Mouse (Mus musculus) liver, postnatal 0 days (tissue): Measurements from ENCODE around the gene Apobec1. TPM values are rescaled to one million over a fixed set of nuclear protein-coding genes. Genes with fewer than 3 reads are reported as not detected.
A peak's percentile ranks its signal among the peaks of the same experiment; 100 is the strongest.

ENCODE experiments used
- ATAC-seq: fragments of 200-750 bp; cut with Nextera tagmentation; 2 replicates; pipeline ENCODE4 v1.8.0; 2017; ENCODE audit warnings: mild to moderate bottlenecking, moderate library complexity
- DNase-seq: peaks from one replicate; pipeline ENCODE4 v3.0.0-alpha.2; 2016
- H3K27ac ChIP-seq: fragments of 300-500 bp; sonication (generic); 2 replicates; pipeline ENCODE4 v1.5.1; 2014; ENCODE audit warnings: antibody characterized with exemption, moderate library complexity, mild to moderate bottlenecking, low read depth
- H3K27me3 ChIP-seq: fragments of 300-500 bp; sonication (generic); 2 replicates; pipeline ENCODE4 v1.6.1; 2014; ENCODE audit warnings: low read length, control low read depth, mixed read lengths; ENCODE audit not compliant: insufficient read depth
- H3K36me3 ChIP-seq: fragments of 300-500 bp; sonication (generic); replicated peaks from 2 replicates; pipeline ENCODE4 v1.6.1; 2014; ENCODE audit warnings: mild to moderate bottlenecking, control low read depth, low read length, moderate library complexity, mixed read lengths; ENCODE audit not compliant: insufficient read depth
- H3K4me1 ChIP-seq: fragments of 300-500 bp; sonication (generic); 2 replicates; pipeline ENCODE4 v1.6.1; 2014; ENCODE audit warnings: antibody characterized with exemption, mild to moderate bottlenecking, control low read depth; ENCODE audit not compliant: insufficient read depth
- H3K4me2 ChIP-seq: fragments of 300-500 bp; sonication (generic); 2 replicates; pipeline ENCODE4 v1.6.1; 2014; ENCODE audit warnings: low read depth, mild to moderate bottlenecking, low read length, moderate library complexity, mixed read lengths
- H3K4me3 ChIP-seq: fragments of 300-500 bp; sonication (generic); 2 replicates; pipeline ENCODE4 v1.5.1; 2014; ENCODE audit warnings: low read depth, low read length
- H3K9ac ChIP-seq: fragments of 300-500 bp; sonication (generic); replicated peaks from 2 replicates; pipeline ENCODE4 v1.6.1; 2014; ENCODE audit warnings: mild to moderate bottlenecking, moderate library complexity
- H3K9me3 ChIP-seq: fragments of 300-500 bp; sonication (generic); 2 replicates; pipeline ENCODE4 v1.6.1; 2016; ENCODE audit warnings: mild to moderate bottlenecking, control low read depth, low read length, mixed read lengths
- CTCF ChIP-seq: sonication (generic); IDR thresholded peaks from 2 replicates; pipeline ENCODE4 v1.5.1; 2016; ENCODE audit warnings: antibody characterized with exemption, low read depth
- EP300 ChIP-seq: IDR thresholded peaks from 2 replicates; pipeline ENCODE4 v1.6.1; 2016; ENCODE audit warnings: antibody characterized with exemption, low read depth, mild to moderate bottlenecking
- WGBS: fragments of 180-500 bp; shearing (Covaris S2); extraction: QIAGEN DNeasy Blood & Tissue Kit; methylation state at CpG from one replicate; pipeline ENCODE4 v1.1.7; 2014; ENCODE audit not compliant: insufficient replicate concordance; 5-methylcytosine and 5-hydroxymethylcytosine counted together
- polyA plus RNA-seq: library from polyadenylated mRNA; unstranded; fragments of >200 nt; fragmentation: Nextera tagmentation; extraction: Ambion mirVana; gene quantifications from 2 replicates; pipeline ENCODE4 v1.2.1, GENCODE M21; 2015

The Apobec1 gene
- polyA plus RNA-seq, 1 experiment from 2014 or later, result 11.9 TPM

DNA sequence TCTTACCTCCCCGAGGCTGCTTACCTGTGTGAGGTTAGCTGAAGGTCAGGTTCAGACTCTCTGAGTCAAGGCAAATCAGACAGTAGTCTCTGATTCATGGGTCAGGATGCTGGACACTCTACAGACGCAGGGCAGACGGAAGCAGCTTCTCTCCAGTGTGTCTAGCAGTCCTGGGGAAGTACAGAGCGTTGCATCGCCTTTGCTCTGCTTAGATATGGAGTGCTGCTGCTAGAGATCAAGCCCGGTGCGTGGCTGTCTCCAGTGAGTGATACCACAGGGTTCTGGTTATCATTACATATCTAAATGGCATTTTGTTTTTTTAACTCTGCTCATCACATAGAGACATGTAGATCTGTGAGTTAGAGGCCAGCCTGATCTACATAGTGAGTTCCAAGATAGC is 5.6 kb downstream of the Apobec1 start:
- H3K4me2 ChIP-seq, result no peak overlapping the region
- ATAC-seq (no peak), DNase-seq (no peak)
- H3K4me3 ChIP-seq, result no peak overlapping the region
- H3K9ac ChIP-seq, result no peak overlapping the region
- H3K4me1 ChIP-seq, result peaks cover 20% of the 10 kb centered on the region
- peaks cover 35% of the 10 kb centered on the region for H3K36me3 ChIP-seq
- no peaks in the 10 kb centered on the region for H3K9me3 ChIP-seq
- no peak for TF ChIP-seq CTCF
- no peak for TF ChIP-seq EP300
- 66% methylated on average over 7 of the region's 7 CpGs for WGBS
- H3K27ac ChIP-seq, result no peak overlapping the region
- H3K27me3 ChIP-seq, result no peaks in the 10 kb centered on the region

DNA sequence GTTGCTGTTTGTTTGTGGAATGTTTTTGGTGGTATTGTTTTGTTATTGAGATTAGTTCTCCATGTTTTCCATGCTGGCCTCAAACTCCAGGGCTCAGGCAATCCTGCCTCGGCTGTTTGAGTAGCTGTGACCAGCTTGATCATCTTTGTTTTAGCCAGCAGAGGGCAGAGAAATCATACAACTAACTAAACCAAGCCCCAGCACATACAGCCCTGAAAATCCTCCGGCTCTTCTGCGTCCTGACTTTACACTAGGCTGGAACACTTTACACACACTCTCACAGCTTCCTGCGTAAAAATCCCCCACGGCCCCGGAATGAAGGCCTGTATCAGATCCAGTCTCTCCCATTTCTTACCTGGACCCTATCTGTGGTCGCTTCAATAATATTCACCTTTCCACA is 6.6 kb downstream of the Apobec1 start:
- no peak overlapping the region for H3K4me3 ChIP-seq
- H3K9ac ChIP-seq, result no peak overlapping the region
- H3K27ac ChIP-seq, result no peak overlapping the region
- H3K36me3 ChIP-seq, result peaks cover 40% of the 10 kb centered on the region
- DNase-seq (no peak), ATAC-seq (peak; percentile 38; the same call in 1 of the 2 replicates)
- no peaks in the 10 kb centered on the region for H3K9me3 ChIP-seq
- WGBS, result 40% methylated on average over 7 of the region's 7 CpGs
- H3K27me3 ChIP-seq, result no peaks in the 10 kb centered on the region
- H3K4me1 ChIP-seq, result peaks cover 20% of the 10 kb centered on the region
- no peak overlapping the region for H3K4me2 ChIP-seq
- TF ChIP-seq EP300, result no peak
- TF ChIP-seq CTCF, result peak; percentile 59

DNA sequence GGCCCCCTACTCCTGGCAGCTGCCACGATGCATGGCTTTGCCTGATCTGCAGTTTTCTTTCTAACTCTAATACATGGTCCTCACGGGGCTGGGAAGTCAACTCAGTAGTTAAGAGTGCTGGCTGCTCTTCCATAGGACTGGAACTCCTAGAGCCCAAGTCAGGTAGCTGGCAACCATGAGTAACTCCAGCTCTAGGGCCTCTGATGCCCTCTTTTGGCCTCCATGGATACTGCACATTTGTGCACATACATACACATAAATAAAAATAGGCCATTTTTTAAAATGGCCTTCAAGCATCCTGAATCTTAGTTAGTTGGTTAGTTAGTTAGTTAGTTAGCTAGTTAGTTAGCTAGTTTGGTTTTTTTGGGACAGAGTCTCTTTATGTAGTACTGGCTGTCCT is 9.3 kb downstream of the Apobec1 start:
- Histone ChIP-seq H3K4me3 (no peak overlapping the region), H3K36me3 (peaks cover 35% of the 10 kb centered on the region), H3K27me3 (no peaks in the 10 kb centered on the region), H3K4me1 (peaks cover 3% of the 10 kb centered on the region; the same call in 1 of the 2 replicates), H3K4me2 (no peak overlapping the region), H3K9me3 (no peaks in the 10 kb centered on the region), H3K9ac (no peak overlapping the region), H3K27ac (no peak overlapping the region)
- no peak for TF ChIP-seq EP300
- TF ChIP-seq CTCF, result peak; percentile 35
- no peak for ATAC-seq
- WGBS, result 84% methylated on average over 2 of the region's 2 CpGs
- no peak for DNase-seq

DNA sequence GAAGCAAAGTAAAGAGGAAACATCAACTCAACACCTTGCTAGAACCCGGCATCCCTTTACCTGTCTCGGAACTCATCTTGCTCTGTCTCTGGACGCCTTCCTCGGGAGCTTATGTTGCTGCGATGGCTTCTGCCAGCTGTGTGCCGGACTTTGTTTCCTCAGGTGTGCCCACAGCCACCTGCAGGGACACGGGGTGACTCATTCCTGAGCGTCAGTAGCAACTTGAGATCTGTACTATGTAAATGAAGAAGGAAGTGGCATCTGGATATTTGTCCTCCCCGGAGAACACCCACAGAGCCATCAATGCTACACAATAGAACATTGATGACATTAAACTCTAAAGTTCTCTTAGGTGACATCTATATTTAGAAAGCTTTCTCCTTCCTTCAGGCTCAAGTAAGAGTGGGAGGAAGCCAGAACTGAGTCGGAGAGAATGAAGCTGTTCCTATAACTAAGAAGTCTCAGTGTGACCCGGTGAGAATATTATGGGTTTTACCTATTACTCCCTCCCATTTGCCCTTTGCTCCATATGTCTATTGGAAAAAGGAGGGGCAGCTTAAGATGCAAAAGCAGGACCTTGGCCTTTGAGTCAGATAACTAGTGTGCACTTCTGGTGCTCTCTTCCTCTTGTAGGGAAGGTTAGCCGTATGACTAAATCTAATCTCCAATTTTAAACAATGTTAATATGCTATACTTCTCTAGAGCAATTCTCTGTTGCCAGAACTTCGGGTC is 11.1 kb downstream of the Apobec1 start:
- Histone ChIP-seq H3K27ac (no peak overlapping the region), H3K4me3 (no peak overlapping the region), H3K27me3 (no peaks in the 10 kb centered on the region), H3K4me2 (no peak overlapping the region), H3K36me3 (peaks cover 31% of the 10 kb centered on the region), H3K4me1 (no peaks in the 10 kb centered on the region), H3K9me3 (no peaks in the 10 kb centered on the region), H3K9ac (no peak overlapping the region)
- ATAC-seq (no peak), DNase-seq (no peak)
- TF ChIP-seq EP300, result no peak
- no peak for TF ChIP-seq CTCF
- 79% methylated on average over 13 of the region's 13 CpGs for WGBS

DNA sequence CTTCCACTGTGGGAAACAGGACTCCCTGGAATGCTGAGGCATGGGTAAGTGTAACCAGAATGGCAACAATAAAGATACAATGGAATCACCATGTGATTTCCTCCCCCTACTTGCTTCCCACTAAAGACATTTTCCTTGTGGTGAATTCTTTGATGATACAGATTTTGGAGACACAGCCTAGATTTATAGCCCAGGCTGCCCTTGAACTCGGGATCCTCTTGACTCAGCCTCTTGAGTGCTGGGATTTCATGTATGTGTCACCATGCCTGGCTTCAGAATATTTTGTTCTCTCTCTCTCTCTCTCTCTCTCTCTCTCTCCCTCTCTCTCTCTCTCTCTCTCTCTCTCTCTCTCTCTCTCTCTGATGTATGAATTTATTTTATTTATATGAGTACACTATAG is 23.2 kb downstream of the Apobec1 start:
- 43% methylated on average over 1 of the region's 1 CpGs for WGBS
- H3K9me3 ChIP-seq, result no peaks in the 10 kb centered on the region
- H3K36me3 ChIP-seq, result peaks cover 22% of the 10 kb centered on the region
- H3K9ac ChIP-seq, result no peak overlapping the region
- no peak for ATAC-seq
- no peaks in the 10 kb centered on the region for H3K4me1 ChIP-seq
- no peaks in the 10 kb centered on the region for H3K27me3 ChIP-seq
- H3K27ac ChIP-seq, result no peak overlapping the region
- no peak for DNase-seq
- TF ChIP-seq EP300, result no peak
- no peak for TF ChIP-seq CTCF
- H3K4me3 ChIP-seq, result no peak overlapping the region
- H3K4me2 ChIP-seq, result no peak overlapping the region

DNA sequence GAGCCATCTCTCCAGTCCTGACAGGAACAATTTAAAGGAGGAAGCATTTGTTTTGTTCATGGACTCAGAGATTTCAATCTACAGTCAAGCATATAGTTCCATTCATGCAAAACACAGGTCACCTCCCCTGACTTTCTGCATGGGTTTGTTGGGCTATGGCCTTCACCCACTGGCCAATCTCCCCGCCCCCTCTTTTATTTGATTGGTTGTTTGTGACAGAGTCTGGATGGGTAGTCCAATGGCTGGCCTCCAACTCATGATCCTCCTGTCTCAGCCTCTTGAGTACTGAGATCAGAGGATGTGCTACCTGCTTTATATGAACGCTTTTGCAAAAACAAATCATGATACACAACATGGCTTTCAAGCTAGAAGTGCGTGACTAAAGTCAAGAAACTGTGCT is 25.2 kb downstream of the Apobec1 start:
- DNase-seq (no peak), ATAC-seq (no peak)
- no peaks in the 10 kb centered on the region for H3K9me3 ChIP-seq
- no peak overlapping the region for H3K27ac ChIP-seq
- no peaks in the 10 kb centered on the region for H3K27me3 ChIP-seq
- H3K36me3 ChIP-seq, result peaks cover 17% of the 10 kb centered on the region
- no peak for TF ChIP-seq EP300
- no peak for TF ChIP-seq CTCF
- no peak overlapping the region for H3K4me2 ChIP-seq
- H3K4me1 ChIP-seq, result peaks cover 1% of the 10 kb centered on the region
- H3K9ac ChIP-seq, result no peak overlapping the region
- no peak overlapping the region for H3K4me3 ChIP-seq
- WGBS, result 84% methylated on average over 3 of the region's 3 CpGs
